Mouse (Mus musculus): ENCODE measurements at regions not wholly inside any gene's neighbourhood (a gene's known extent, or its start where the extent isn't known, plus 50 kb on each side); places are given as distances from the start of the nearest gene placed in this dataset.

- DNase-seq (ENCODE audit: low read depth, low spot score), result no peak
- Histone ChIP-seq H3K9ac (ENCODE audit: insufficient read depth, low read depth, low read length, poor library complexity, severe bottlenecking) (no peak overlapping the region), H3K36me3 (ENCODE audit: control insufficient read depth, insufficient read depth, low read length, poor library complexity, severe bottlenecking) (no peaks in the 10 kb centered on the region), H3K27ac (ENCODE audit: insufficient read depth, low read depth, low read length, poor library complexity, severe bottlenecking) (no peak overlapping the region), H3K9me3 (ENCODE audit: control insufficient read depth, insufficient read depth, low read depth, low read length) (no peaks in the 10 kb centered on the region), H3K4me3 (ENCODE audit: insufficient read depth in 1 of 2, low read depth in 1 of 2, low read length in 2 of 2, poor library complexity in 1 of 2, severe bottlenecking in 1 of 2) (no peak overlapping the region), H3K4me1 (ENCODE audit: control insufficient read depth in 2 of 2, insufficient read depth in 2 of 2, low read length in 2 of 2, poor library complexity in 1 of 2) (no peaks in the 10 kb centered on the region)
- TF ChIP-seq MAFK (IDR thresholded peaks at IDR 0.05; ENCODE audit: insufficient read depth, low read depth, low read length) (no peak), ZNF384 (IDR thresholded peaks at IDR 0.05; ENCODE audit: low read depth, low read length) (no peak), HCFC1 (IDR thresholded peaks at IDR 0.05; ENCODE audit: borderline replicate concordance, insufficient read depth, low read length) (no peak), ZC3H11A (IDR thresholded peaks at IDR 0.05; ENCODE audit: borderline replicate concordance, low read depth, low read length) (no peak), CHD2 (IDR thresholded peaks at IDR 0.05; ENCODE audit: low read depth, low read length) (no peak)
- in situ Hi-C loops (cut with MboI; ENCODE audit: low sequenced_read_pairs in 2 of 2, unreplicated experiment in 2 of 2), result no loop called here
Observed at GRCm38 (mm10) chr2:46525223-46525622, 1408.0 kb upstream of the Zeb2 start.

- H3K9ac ChIP-seq (ENCODE audit: insufficient read depth, low read depth, low read length, poor library complexity, severe bottlenecking), result no peak overlapping the region
- in situ Hi-C loops (cut with MboI; ENCODE audit: low sequenced_read_pairs in 2 of 2, unreplicated experiment in 2 of 2), result no loop called here
- no peak for DNase-seq (ENCODE audit: low read depth, low spot score)
- no peak for TF ChIP-seq ZC3H11A (IDR thresholded peaks at IDR 0.05; ENCODE audit: borderline replicate concordance, low read depth, low read length)
- TF ChIP-seq ZNF384 (IDR thresholded peaks at IDR 0.05; ENCODE audit: low read depth, low read length), result no peak
- TF ChIP-seq CHD2 (IDR thresholded peaks at IDR 0.05; ENCODE audit: low read depth, low read length), result no peak
- TF ChIP-seq HCFC1 (IDR thresholded peaks at IDR 0.05; ENCODE audit: borderline replicate concordance, insufficient read depth, low read length), result no peak
- no peak for TF ChIP-seq MAFK (IDR thresholded peaks at IDR 0.05; ENCODE audit: insufficient read depth, low read depth, low read length)
- no peak overlapping the region for H3K27ac ChIP-seq (ENCODE audit: insufficient read depth, low read depth, low read length, poor library complexity, severe bottlenecking)
- no peak overlapping the region for H3K4me3 ChIP-seq (ENCODE audit: insufficient read depth in 1 of 2, low read depth in 1 of 2, low read length in 2 of 2, poor library complexity in 1 of 2, severe bottlenecking in 1 of 2)
- no peaks in the 10 kb centered on the region for H3K9me3 ChIP-seq (ENCODE audit: control insufficient read depth, insufficient read depth, low read depth, low read length)
- H3K36me3 ChIP-seq (ENCODE audit: control insufficient read depth, insufficient read depth, low read length, poor library complexity, severe bottlenecking), result no peaks in the 10 kb centered on the region
- no peaks in the 10 kb centered on the region for H3K4me1 ChIP-seq (ENCODE audit: control insufficient read depth in 2 of 2, insufficient read depth in 2 of 2, low read length in 2 of 2, poor library complexity in 1 of 2)
Observed at GRCm38 (mm10) chr2:46524625-46525024, 1407.4 kb upstream of the Zeb2 start.

- Histone ChIP-seq H3K4me1 (ENCODE audit: control insufficient read depth in 2 of 2, insufficient read depth in 2 of 2, low read length in 2 of 2, poor library complexity in 1 of 2) (no peaks in the 10 kb centered on the region), H3K36me3 (ENCODE audit: control insufficient read depth, insufficient read depth, low read length, poor library complexity, severe bottlenecking) (no peaks in the 10 kb centered on the region), H3K9me3 (ENCODE audit: control insufficient read depth, insufficient read depth, low read depth, low read length) (no peaks in the 10 kb centered on the region), H3K27ac (ENCODE audit: insufficient read depth, low read depth, low read length, poor library complexity, severe bottlenecking) (no peak overlapping the region), H3K9ac (ENCODE audit: insufficient read depth, low read depth, low read length, poor library complexity, severe bottlenecking) (no peak overlapping the region), H3K4me3 (ENCODE audit: insufficient read depth in 1 of 2, low read depth in 1 of 2, low read length in 2 of 2, poor library complexity in 1 of 2, severe bottlenecking in 1 of 2) (no peak overlapping the region)
- TF ChIP-seq ZC3H11A (IDR thresholded peaks at IDR 0.05; ENCODE audit: borderline replicate concordance, low read depth, low read length), result no peak
- no peak for TF ChIP-seq MAFK (IDR thresholded peaks at IDR 0.05; ENCODE audit: insufficient read depth, low read depth, low read length)
- no peak for TF ChIP-seq HCFC1 (IDR thresholded peaks at IDR 0.05; ENCODE audit: borderline replicate concordance, insufficient read depth, low read length)
- no peak for DNase-seq (ENCODE audit: low read depth, low spot score)
- in situ Hi-C loops (cut with MboI; ENCODE audit: low sequenced_read_pairs in 2 of 2, unreplicated experiment in 2 of 2), result no loop called here
Observed at GRCm38 (mm10) chr2:46521147-46521965, 1404.2 kb upstream of the Zeb2 start.

- H3K36me3 ChIP-seq (ENCODE audit: control insufficient read depth, insufficient read depth, low read length, poor library complexity, severe bottlenecking), result no peaks in the 10 kb centered on the region
- no peak overlapping the region for H3K9ac ChIP-seq (ENCODE audit: insufficient read depth, low read depth, low read length, poor library complexity, severe bottlenecking)
- H3K27ac ChIP-seq (ENCODE audit: insufficient read depth, low read depth, low read length, poor library complexity, severe bottlenecking), result no peak overlapping the region
- DNase-seq (ENCODE audit: low read depth, low spot score), result no peak
- no peaks in the 10 kb centered on the region for H3K9me3 ChIP-seq (ENCODE audit: control insufficient read depth, insufficient read depth, low read depth, low read length)
- H3K4me1 ChIP-seq (ENCODE audit: control insufficient read depth in 2 of 2, insufficient read depth in 2 of 2, low read length in 2 of 2, poor library complexity in 1 of 2), result no peaks in the 10 kb centered on the region
- TF ChIP-seq CHD2 (IDR thresholded peaks at IDR 0.05; ENCODE audit: low read depth, low read length) (no peak), MAFK (IDR thresholded peaks at IDR 0.05; ENCODE audit: insufficient read depth, low read depth, low read length) (no peak), ZC3H11A (IDR thresholded peaks at IDR 0.05; ENCODE audit: borderline replicate concordance, low read depth, low read length) (no peak), HCFC1 (IDR thresholded peaks at IDR 0.05; ENCODE audit: borderline replicate concordance, insufficient read depth, low read length) (no peak), ZNF384 (IDR thresholded peaks at IDR 0.05; ENCODE audit: low read depth, low read length) (no peak)
- in situ Hi-C loops (cut with MboI; ENCODE audit: low sequenced_read_pairs in 2 of 2, unreplicated experiment in 2 of 2), result no loop called here
- no peak overlapping the region for H3K4me3 ChIP-seq (ENCODE audit: insufficient read depth in 1 of 2, low read depth in 1 of 2, low read length in 2 of 2, poor library complexity in 1 of 2, severe bottlenecking in 1 of 2)
Observed at GRCm38 (mm10) chr2:46512237-46513028, 1395.2 kb upstream of the Zeb2 start.

All from ES-E14 (cell line).